Mouse (Mus musculus): ENCODE data around the gene Shroom3.

The Shroom3 gene

DNA sequence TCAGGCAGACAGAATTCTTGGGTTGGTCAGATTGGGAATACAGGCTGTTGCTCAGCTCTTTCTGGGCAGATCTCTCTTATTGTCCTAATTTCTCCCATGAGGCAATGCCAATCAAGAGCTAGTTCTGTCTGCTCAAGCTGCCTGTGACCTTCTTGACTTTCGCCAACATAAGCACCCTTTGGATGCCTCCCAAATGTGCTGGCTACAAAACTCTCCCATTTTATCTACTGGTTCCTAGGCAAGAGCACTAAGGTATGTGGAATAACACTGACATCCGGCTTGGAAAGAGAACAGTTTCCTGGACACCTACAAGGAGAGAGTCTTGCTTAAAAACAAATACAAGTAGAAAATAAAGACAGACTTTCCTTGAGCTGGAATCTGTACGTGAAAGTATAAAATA, 204.3 kb downstream of the Shroom3 start:
- in situ Hi-C loops (cut with MseI, MboI) = no loop called here

DNA sequence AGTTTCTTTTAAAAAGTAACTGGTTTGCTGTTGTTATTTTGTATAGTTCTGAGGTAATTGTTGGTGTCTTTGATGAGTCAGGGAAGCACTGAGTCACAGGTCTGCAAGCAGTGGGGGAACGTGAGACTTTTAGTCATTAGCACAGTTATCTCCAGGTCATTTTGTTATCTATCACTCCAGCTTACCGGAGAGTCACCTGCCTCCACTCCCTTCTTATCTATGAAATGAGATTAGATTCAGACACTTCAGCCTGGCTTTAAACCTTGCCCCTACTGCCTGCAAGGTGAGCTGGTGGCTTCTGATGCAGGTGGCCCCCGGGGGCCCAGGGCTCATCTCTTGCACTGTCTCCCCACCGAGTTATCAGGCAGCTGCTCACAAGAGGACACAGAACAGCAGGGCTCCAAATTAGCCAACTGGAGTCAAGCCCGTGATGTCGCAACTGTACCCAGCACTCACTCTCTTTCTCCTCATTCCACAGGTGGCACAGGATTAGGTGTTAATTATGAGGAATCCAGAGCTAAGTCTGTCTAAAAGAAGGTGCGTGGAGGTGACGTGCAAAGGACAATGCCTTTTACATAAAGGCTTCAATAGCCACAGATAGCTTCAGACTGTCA, 205.5 kb downstream of the Shroom3 start:
- in situ Hi-C loops (cut with MseI, MboI) = no loop called here

DNA sequence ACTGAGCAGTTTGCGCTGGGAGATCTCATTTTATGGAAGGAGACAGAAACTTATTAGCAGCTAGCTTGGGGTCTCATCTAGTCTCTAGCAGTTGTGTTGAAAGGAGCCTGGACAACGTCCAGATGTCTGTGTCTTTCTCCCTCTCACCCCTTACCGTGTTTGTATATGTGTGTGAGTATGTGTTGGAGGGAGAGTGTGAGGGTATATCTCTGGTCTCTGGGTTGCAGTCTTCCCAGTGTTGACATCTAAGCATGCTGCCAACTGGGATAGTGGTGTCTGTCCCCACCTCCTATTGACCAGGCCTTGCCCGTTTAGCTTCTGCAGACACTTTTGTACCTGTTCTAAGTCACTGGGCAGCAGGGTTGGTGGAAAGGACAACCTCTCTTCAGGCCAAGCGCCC, 207.7 kb downstream of the Shroom3 start:
- in situ Hi-C loops (cut with MseI, MboI) = no loop called here

DNA sequence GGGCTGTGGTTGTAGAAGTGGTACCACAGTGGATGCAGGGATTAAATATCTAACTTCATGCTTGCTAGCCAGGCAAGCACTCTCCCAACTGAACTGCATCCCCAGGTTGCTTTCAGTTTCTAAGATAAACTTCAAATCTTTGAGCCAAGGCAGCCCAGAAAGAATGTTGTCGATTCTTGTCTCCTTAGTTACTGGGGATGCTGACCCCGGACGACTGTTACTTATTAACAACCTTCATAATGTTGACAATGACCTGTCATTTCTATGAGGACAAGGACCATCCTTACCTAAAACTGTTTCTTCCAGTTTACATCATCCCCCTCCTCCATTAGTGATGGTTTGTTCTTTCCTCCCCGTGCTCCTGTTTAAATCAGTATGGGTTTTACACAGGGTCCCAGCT, 210.0 kb downstream of the Shroom3 start:
- in situ Hi-C loops (cut with MseI, MboI) = no loop called here

DNA sequence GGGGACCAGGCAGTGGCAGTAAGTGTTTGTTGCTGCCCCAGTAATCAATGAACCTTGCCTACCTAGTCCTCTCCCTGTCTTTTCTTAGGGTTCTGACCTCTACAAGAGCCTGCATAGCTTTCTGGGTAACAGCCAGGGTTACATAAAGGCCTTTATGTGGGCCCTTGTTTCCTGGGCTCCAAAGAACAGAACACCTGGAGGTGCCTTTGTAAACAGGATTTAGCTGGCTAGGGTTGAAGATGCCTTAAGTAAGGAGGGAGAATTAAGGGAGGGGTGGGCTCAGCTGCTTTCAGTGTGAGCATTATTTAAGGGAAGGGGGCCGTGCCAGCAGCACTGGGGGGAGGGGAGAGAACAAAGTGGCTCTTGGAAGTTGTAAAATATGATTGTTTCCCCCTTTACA, 210.5 kb downstream of the Shroom3 start:
- in situ Hi-C loops (cut with MseI, MboI) = no loop called here

DNA sequence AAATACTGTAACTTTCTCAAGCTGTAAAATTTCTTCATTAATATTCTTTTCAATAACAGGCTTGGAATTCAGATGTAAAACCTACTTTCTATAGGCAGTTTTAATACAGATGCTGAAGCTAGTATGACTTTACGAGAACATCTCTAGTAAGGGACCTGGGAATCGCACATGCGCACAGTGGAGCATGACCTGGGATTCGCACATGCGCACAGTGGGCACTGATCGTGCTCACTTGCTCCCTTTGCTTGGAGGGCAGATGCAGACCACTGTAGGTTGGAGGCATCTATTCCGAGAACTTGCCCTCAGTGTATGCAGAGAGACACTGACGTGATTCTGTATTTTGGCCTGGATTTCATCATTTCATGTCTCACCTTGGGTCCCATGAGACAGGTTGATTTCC, 212.6 kb downstream of the Shroom3 start:
- in situ Hi-C loops (cut with MseI, MboI) = no loop called here

DNA sequence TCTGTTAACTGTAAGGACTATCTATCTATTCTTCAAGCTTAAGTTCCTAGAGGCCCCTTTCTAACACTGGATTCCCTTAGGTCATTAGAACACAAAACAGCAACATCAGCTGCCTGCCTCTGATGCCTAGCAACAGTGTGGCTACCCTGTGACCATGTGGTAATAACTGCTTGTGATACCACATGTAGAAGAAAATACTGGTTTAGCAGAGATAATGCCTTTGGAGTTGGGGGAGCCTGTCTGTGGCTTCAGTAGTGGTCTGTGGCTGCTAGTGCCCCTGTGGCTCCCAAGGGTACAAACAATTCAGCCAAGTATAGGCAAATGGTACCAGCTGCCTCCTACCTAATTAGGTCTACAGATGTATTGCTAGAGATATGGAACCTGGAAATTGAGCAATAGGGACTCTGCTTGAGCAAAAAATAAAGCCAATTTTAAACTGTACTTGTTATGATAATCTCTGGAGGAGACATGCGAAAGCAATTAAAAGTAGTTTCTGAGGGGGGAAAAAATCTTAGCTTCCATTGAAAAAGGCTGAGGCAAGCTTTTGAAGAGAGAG, 213.6 kb downstream of the Shroom3 start:
- in situ Hi-C loops (cut with MseI, MboI) = no loop called here

DNA sequence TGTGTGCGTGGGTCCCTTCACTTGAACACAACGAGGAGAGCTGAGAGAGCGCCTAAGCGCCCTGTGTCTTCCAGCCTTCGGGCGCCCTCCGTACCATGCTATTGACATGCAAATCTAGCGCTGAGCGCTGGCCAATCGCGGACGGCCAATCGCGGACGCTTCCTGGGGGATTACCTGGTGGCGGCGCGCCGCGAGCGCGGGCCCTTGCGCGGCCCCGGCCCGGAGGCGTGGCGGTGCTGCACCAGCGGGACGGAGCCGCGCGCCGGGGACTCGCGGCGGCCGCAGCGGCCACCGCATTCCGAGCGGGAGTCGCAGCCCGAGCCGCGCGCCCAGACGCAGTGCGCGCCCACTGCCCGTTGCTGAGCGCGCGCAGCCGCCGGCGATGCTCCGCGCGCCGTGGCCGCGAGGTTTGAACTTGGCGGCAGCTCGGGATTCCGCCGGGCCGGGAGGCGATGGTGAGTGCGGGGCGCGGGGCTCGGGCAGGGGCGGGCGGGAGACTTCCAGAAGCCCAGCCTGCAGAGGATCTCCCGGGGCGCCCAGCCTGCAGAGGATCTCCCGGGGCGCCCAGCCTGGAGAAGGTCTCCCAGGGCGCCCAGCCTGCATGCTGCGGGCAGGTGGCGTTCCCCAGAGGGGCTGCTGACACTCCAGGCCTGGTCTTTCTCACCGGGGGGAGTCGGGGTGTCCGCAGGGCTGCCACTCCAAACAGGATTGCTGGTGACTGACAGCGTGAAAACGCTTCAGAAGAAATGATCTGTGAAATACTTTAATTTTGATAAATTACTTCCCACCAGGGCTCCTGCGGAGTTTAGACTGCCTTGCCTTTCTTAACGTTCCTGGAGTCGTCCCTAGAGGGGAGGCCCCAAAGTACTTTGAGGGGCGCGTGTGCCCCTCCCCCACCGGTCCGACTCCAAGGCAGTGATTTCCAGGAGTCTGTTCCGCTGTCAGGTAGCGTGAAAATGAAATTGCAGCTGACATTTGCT, 214.8 kb downstream of the Shroom3 start:
- in situ Hi-C loops (cut with MseI, MboI) = no loop called here

DNA sequence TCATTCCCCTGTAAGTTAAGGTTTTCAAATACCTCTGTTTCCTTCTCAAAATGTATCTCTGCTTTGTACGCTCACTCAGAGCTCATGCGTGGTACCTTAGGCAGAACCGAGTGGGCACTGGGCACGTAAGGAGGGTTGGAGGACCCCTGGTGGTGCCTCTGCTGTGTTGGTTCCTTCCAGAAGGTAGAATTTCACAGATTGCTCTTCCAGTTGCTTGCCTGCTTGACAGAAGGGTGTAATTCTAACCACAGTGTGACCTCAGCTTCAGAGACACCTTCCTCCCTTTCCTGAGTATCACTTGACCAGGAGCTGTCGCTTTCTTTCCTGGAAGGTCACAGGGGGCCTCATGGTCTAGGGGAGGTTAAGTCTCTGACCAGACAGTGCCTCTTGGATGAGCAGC, 217.2 kb downstream of the Shroom3 start:
- in situ Hi-C loops (cut with MseI, MboI) = loop anchor here in 1 of 2 experiments (25.0 kb wide), 1 partner anchor 163 kb away; no protein-coding TSS in a partner anchor

DNA sequence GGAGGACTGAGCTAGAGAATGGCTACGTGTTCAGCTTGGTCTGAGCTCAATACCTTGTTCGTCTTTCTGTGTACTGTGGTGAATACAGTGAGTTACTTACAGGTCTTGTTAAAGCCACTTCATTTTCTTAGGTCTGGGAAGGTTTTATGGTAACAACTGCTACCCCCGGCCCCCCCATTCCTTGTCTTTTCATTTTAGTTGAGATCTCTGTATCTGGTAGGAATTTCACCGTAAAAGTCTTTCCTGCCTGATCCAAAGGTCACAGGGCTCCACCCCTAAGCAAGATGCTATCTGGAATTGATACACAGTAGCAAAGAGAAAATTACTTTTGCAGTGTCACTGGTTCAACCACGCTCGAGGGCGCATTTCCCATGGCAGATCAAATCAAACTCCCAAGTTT, 218.6 kb downstream of the Shroom3 start:
- in situ Hi-C loops (cut with MseI, MboI) = loop anchor here in 1 of 2 experiments (25.0 kb wide), 1 partner anchor 165 kb away; no protein-coding TSS in a partner anchor

DNA sequence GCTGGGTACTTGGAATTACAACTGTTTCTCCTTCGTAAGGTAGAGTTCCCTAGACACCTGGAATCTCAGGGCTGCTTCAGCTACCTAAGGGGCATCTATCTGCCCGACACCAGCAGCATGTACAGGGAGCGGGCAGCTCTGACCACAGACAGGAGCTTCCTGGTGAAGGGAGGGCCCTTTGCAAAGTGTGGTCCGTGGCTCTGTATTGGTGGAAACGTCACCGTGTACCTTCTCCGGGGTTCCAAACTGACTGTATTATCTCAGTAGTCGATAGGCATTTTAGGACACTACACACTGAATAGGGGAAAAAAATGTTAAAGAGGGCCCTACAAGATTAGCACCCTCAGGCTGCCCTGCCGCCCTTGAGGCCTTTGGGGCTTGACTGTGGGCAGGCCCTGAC, 221.9 kb downstream of the Shroom3 start:
- in situ Hi-C loops (cut with MseI, MboI) = loop anchor here in 1 of 2 experiments (25.0 kb wide), 1 partner anchor 168 kb away; no protein-coding TSS in a partner anchor

DNA sequence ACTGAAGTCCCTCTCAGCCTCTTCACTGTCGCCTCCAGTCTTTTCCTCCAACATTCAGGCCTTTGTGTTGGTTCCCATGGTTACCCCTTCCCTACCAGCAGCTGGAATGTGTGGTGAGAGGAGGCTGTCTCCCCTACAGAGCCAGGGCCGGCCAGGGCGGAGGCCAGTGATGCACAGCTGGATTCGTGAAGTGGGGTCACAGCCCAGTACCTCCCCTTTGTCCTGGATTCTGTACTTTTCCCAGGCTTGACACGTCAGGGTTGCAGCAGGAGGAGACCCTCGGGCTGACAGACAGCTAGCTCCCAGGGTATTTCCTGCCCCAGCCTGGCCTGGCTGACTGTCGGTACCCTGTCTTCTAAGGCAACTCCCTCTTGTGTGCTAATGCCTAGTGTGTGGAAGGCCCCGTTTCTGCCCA, 222.4 kb downstream of the Shroom3 start:
- in situ Hi-C loops (cut with MseI, MboI) = loop anchor here in 1 of 2 experiments (25.0 kb wide), 1 partner anchor 168 kb away; no protein-coding TSS in a partner anchor

DNA sequence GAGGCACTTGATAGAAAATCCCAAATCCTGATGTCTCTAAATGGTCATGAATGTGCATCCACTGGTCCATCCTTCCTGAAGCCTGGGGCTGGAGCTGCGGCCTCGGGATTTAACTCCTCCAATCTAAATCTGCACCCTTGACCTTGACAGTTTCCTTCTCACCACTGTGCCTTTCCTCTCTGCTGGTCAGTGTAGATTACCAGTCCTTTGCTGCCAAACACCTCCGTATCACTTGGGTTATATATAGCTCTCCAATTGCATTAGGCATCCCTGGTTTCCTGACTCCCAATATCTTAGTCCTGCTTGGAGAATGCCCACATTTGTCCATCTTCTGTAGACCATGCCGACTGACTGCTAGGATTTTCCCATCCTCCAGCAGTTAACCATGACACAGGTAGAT, 225.0 kb downstream of the Shroom3 start:
- in situ Hi-C loops (cut with MseI, MboI) = loop anchor here in 1 of 2 experiments (25.0 kb wide), 1 partner anchor 171 kb away; no protein-coding TSS in a partner anchor

DNA sequence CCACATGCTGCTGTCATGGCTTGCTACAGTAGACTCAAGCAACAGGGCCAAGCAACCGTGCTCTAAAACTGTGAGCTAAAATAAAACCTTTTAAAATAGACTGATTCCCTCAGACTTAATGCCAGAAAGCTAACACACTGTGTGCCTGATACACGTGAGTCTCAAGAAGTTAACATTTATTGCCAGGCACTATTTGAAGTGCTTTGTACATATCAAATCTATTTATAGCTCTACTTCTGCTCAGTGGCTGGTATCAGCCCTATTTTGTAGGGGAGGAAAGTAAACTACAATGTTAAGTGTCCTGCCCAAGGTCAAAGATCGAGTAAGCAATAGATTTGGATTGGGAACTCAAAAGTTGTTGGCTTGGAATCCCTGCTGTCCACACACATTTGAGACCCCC, 227.6 kb downstream of the Shroom3 start:
- in situ Hi-C loops (cut with MseI, MboI) = loop anchor here in 1 of 2 experiments (25.0 kb wide), 1 partner anchor 174 kb away; no protein-coding TSS in a partner anchor

DNA sequence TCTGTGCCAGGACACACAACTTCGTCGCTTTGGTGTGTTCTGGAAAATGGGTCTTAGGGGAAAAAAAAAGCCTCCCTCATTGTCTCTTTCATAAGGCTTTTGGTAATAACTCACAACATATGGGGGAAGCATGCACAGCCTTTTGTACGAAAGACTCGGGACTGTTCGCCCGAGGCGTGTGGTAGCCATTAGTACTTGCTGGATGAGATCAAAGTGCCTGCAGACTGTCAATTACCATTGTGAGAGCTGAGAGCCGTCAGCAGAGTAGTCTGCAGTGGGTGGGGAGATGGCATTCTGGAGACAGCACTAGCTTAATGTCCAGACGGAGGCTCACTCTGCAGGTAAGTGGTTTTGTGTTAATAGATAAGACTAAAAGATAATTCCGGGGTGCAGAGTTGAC, 232.2 kb downstream of the Shroom3 start:
- in situ Hi-C loops (cut with MseI, MboI) = loop anchor here in 1 of 2 experiments (25.0 kb wide), 1 partner anchor 178 kb away; no protein-coding TSS in a partner anchor

DNA sequence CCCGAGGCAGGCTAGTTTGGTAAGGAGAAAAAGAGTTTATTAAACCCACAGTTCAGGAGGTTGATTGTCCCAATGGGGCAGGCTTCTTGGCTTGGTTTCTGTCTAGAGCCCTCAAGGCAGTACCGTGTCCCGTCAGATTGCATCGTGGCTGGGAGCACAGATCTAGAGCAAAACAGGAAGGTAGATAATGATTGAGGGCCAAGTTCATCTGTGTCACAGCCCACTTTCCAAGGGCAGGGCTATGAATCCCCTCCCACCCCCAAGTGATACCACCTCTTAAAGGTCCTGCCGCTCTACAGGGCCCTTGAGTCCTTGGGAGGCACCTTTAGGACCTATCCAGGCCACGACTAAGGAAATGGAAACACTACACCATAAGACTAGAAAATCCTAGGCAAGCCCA, 234.5 kb downstream of the Shroom3 start:
- in situ Hi-C loops (cut with MseI, MboI) = loop anchor here in 1 of 2 experiments (25.0 kb wide), 1 partner anchor 180 kb away; no protein-coding TSS in a partner anchor

DNA sequence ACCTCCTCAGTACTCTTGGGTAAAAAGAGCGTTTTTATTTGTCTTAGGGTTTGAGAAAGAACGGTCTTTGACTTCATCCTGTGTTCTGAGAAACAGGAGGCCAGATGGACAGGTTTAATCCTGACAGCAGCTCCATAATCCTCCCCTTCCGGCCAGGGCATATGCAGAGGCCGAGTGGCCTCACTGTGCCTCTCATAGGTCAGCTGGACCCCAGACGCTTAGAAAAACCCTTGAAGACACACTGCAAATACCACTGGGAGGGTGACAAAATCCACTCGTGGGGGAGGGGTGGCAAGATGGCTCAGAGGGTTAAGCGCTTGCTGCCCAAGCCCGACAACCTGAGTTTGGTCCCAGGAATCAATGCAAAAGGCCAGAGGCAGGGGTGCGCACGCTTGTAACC, 234.9 kb downstream of the Shroom3 start:
- in situ Hi-C loops (cut with MseI, MboI) = loop anchor here in 1 of 2 experiments (25.0 kb wide), 1 partner anchor 181 kb away; no protein-coding TSS in a partner anchor

DNA sequence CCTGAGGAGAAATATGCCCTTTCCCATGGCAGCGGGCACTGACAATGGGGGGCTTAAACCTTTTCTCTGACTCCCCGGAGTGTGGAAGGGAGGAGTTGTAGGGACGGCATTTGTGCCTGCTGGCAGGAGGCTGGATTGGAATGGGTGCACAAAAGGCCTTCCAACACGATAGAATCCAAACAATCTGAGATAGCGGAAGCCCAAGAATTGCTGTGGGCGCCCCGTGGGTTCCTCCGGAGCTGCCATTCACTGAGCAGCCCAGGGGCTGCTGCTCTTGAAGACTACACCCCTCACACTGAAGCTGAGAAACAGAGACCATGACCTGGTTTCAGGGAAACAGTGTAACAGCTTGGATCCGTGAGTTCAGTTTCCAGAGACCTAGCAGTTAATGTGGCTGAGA, 235.6 kb downstream of the Shroom3 start:
- in situ Hi-C loops (cut with MseI, MboI) = loop anchor here in 1 of 2 experiments (25.0 kb wide), 1 partner anchor 182 kb away; no protein-coding TSS in a partner anchor

DNA sequence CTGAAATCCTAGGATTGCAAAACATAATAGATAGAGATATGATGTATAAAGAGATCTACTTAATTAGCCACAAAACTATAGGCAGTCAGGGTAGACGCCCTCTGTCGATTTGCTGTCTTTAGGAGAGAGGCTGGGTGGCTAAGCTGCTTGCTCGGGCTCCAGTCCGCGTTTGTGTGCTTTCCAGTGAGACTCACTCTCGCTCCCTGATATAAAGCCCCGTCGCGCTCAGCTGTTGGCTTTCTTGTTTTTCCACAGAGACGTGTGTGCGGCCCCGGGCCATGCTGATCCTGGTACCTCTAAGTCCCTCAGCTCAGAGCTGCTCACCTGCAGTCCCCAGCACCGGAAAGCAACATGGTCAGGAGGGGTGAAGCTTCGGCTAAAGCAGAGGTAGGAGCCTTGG, 236.2 kb downstream of the Shroom3 start:
- in situ Hi-C loops (cut with MseI, MboI) = loop anchor here in 1 of 2 experiments (25.0 kb wide), 1 partner anchor 182 kb away; no protein-coding TSS in a partner anchor

DNA sequence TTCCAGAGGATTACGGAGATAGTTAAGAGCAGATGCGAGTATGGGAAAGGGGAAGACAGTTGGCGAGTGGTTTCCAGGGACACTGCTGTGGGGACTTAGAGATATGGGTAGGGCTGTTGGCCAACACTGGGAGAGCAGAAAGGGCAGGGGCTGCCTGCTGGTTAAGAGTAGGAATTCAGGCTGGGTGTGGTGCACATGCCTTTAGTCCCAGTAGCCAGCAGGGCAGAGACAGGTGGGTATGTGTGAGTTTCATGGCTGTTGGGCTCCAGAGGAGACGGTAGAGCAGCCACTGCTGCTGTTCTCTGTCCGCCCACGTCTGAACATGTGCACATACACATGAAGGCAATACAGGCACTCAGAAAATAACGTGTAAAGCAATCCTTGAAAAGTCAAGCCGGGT, 237.7 kb downstream of the Shroom3 start:
- in situ Hi-C loops (cut with MseI, MboI) = loop anchor here in 1 of 2 experiments (25.0 kb wide), 1 partner anchor 184 kb away; no protein-coding TSS in a partner anchor

DNA sequence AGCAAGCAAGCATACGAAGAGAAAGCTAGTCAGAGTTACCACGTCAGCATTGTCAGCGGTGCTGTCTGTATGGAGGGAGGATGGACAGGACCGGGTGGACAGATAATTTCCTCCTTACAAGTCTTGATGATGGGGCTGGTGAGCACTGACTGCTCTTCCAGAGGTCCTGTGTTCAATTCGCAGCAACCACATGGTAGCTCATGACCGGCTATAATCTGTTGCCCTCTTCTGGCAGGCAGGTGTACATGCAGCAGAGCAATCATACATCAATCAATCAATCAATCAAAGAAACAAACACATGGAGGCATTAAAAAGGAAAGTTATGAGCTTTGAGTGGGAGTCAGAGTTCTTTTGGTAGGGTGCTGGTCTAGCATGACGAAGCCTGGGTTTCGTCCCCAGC, 238.5 kb downstream of the Shroom3 start:
- in situ Hi-C loops (cut with MseI, MboI) = loop anchor here in 1 of 2 experiments (25.0 kb wide), 1 partner anchor 184 kb away; no protein-coding TSS in a partner anchor
